Mouse (Mus musculus): ENCODE data around the gene Arhgap29.

Arhgap29 gene

GRCm38 (mm10) chr3:121952041-121952591, at the start of gene Arhgap29:
Gene Arhgap29, plus strand, starts transcription at chr3:121952541.
- DNase-seq = no peak

- DNase-seq = no peak
Observed at GRCm38 (mm10) chr3:121902729-121903128, 49.6 kb upstream of the Arhgap29 start.

- DNase-seq = no peak
Observed at GRCm38 (mm10) chr3:121903286-121903685, 49.1 kb upstream of the Arhgap29 start.

GRCm38 (mm10) chr3:121903695-121904094, 48.6 kb upstream of the Arhgap29 start:
- no peak for DNase-seq

- DNase-seq = no peak
Observed at GRCm38 (mm10) chr3:121904476-121904875, 47.9 kb upstream of the Arhgap29 start.

- no peak for DNase-seq
Observed at GRCm38 (mm10) chr3:121906623-121907022, 45.7 kb upstream of the Arhgap29 start.

- no peak for DNase-seq
Observed at GRCm38 (mm10) chr3:121909155-121909554, 43.2 kb upstream of the Arhgap29 start.

- DNase-seq = no peak
Observed at GRCm38 (mm10) chr3:121913476-121913875, 38.9 kb upstream of the Arhgap29 start.

- DNase-seq = no peak
Observed at GRCm38 (mm10) chr3:121914459-121915185, 37.7 kb upstream of the Arhgap29 start.

GRCm38 (mm10) chr3:121915191-121915590, 37.1 kb upstream of the Arhgap29 start:
- no peak for DNase-seq

GRCm38 (mm10) chr3:121916802-121917532, 35.4 kb upstream of the Arhgap29 start:
- DNase-seq = no peak

GRCm38 (mm10) chr3:121917658-121918057, 34.7 kb upstream of the Arhgap29 start:
- DNase-seq = no peak

- no peak for DNase-seq
Observed at GRCm38 (mm10) chr3:121919961-121920360, 32.4 kb upstream of the Arhgap29 start.

- no peak for DNase-seq
Observed at GRCm38 (mm10) chr3:121920769-121921168, 31.6 kb upstream of the Arhgap29 start.

GRCm38 (mm10) chr3:121924768-121925486, 27.4 kb upstream of the Arhgap29 start:
- DNase-seq = no peak

- no peak for DNase-seq
Observed at GRCm38 (mm10) chr3:121927601-121928000, 24.7 kb upstream of the Arhgap29 start.

GRCm38 (mm10) chr3:121932815-121933214, 19.5 kb upstream of the Arhgap29 start:
- DNase-seq = no peak

- DNase-seq = no peak
Observed at GRCm38 (mm10) chr3:121936241-121936640, 16.1 kb upstream of the Arhgap29 start.

- no peak for DNase-seq
Observed at GRCm38 (mm10) chr3:121937036-121937435, 15.3 kb upstream of the Arhgap29 start.

- DNase-seq = no peak
Observed at GRCm38 (mm10) chr3:121939658-121940057, 12.7 kb upstream of the Arhgap29 start.

- no peak for DNase-seq
Observed at GRCm38 (mm10) chr3:121940094-121940889, 12.0 kb upstream of the Arhgap29 start.

GRCm38 (mm10) chr3:121941204-121941745, 11.1 kb upstream of the Arhgap29 start:
- DNase-seq = no peak
